Mouse (Mus musculus) G1E-ER4 (cell line): ENCODE results near the gene Ccnjl. TPM values are rescaled to one million over a fixed set of nuclear protein-coding genes. Genes with fewer than 3 reads are reported as not detected.

Experiments used
- GATA1 ChIP-seq: IDR thresholded peaks from one replicate; pipeline ENCODE4 v1.8.0; 2012; ENCODE audit warnings: low read length, inconsistent platforms
- polyA plus RNA-seq: library from polyadenylated mRNA; stranded (reverse); fragments of >175 nt; gene quantifications from 2 replicates; pipeline ENCODE4 v1.2.3, GENCODE M21; 2012

Gene Ccnjl
- polyA plus RNA-seq, 1 experiment: not detected

DNA sequence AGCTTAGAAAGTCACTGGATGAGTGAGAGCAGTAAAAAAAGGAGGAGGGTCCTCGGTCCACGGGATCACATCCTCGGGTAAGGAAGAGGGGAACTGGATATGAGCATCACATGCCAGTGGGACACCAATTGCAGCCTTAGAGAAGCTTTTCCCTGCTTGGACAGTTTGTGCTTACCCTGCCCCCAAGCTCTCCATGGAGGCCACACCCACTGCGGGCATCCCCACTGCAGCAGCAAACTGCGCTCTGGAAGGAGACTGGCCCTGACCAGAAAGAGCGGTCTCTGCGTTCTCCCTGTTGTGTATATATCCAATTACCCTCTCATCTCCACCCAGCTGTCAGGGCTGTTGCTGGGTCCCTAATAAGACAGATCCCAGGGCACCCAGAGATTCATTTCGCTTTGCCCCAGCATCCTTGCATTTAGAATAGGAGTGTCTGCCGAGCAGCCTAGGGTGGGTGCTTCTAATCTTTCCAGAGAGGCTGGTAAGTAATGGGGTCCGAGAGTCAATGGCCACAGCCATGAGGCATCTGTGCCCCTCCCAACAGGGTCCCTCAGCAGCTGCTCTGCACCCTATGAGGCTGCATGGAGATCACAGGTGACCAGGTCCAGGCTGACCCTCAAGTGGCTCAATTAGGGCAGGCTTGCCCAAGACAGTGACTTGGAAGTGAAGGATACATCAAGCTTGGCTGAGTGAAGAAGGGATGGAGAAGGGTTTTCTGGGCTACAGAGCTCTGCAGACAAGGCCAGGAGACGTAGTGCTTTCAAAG, 49.3 kb downstream of the Ccnjl start:
- no peak for TF ChIP-seq GATA1

GRCm38 (mm10) chr11:43585211-43586005, 56.8 kb downstream of the Ccnjl start:
- TF ChIP-seq GATA1: no peak

DNA sequence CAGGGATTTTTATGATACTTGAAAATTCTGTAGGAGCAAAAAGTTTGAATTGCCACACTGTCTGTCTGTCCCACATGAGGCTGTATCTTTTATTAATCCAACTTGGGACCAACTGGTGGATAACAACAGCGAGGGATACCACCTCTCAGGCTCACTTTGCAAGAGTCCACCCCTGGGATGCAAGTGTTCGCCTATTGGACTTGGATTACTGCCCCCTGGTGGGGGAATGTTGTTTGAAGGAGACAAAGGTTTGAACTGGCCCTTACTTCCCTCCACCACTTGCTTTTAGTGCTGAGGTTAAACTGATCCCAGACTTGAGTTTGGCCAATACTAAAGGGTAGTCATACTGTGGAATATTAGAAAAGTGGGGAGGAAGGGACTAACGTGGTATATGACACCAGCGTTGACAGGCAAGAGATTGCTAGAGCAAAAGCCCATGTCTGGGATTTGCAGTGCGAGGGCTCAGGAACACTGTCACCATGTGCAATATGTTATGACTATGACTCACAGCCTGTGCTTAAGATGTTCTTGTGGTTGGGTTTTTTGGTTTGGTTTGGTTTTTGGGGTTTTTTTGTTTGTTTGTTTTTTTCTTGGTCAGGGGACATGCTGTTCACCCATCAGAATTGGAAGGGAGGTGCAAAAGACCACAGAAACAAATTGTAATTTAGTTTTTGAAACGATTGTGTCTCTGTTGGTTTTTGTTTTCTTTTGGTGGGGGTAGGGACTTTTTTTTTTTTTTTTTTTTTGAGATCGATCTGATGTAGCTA, 57.9 kb downstream of the Ccnjl start, which contains the start of gene 4933415A04Rik:
4933415A04Rik (plus strand) TSS at position 717 of the 767 bp plus-strand sequence.
- no peak for TF ChIP-seq GATA1

- no peak for TF ChIP-seq GATA1
Measured at GRCm38 (mm10) chr11:43589530-43590072, 61.0 kb downstream of the Ccnjl start.

GRCm38 (mm10) chr11:43601440-43601839, 72.9 kb downstream of the Ccnjl start, which contains the start of gene Fabp6:
Fabp6 (minus strand) TSS chr11:43601540.
- no peak for TF ChIP-seq GATA1

DNA sequence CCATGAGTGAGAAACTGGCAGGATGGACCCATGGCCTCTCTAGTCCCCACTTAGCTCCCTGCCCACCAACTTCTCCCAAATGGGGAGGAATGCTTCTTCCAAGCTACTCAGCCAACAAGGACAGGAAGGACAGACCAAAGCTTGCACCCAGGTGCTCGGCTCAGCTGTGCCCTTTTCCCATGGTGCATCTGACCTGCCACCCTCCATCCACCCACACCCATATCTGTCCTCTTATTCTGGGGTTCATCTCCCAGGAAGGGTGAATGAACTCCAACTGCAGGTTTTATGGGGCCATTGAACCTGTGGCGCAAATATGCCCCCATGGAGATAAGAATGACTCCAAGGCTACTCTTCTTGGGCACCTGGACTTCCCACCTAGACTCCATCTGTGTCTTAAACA, 75.6 kb downstream of the Ccnjl start:
- no peak for TF ChIP-seq GATA1

GRCm38 (mm10) chr11:43604891-43605290, 76.3 kb downstream of the Ccnjl start:
- TF ChIP-seq GATA1: no peak

GRCm38 (mm10) chr11:43605859-43606258, 77.3 kb downstream of the Ccnjl start:
- no peak for TF ChIP-seq GATA1

- no peak for TF ChIP-seq GATA1
Measured at GRCm38 (mm10) chr11:43608440-43608839, 79.9 kb downstream of the Ccnjl start.

DNA sequence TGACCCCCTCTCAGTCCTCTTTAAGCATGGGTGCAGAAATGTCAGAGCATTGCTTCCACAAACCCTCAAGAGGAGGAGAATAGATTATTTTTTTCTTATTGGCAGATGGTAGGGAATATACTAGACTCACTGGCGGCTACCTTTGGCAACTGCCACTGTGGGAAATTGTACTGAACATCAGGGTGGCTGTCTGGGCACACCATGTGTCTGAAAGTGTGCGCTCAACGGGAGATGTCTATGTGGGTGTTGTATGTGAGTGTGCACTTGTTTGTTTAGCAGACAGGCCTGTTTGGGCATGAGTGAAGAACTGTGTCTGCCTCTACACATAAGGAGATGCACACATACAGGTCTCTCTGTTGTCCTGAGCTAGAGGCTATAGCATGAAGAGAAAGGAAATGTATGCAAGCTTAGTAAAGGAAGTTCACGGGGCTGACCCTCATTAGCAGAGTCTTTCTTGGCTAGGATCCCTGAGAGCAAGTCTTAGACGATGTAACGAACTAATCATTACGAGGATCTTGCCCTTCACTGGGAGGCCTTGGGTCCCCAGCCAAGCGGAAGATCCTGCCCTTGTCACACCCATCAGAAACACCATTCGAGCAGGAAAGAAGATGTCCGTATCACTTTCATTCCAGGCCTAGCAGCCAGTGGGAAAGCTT, 81.5 kb downstream of the Ccnjl start:
- TF ChIP-seq GATA1: no peak

DNA sequence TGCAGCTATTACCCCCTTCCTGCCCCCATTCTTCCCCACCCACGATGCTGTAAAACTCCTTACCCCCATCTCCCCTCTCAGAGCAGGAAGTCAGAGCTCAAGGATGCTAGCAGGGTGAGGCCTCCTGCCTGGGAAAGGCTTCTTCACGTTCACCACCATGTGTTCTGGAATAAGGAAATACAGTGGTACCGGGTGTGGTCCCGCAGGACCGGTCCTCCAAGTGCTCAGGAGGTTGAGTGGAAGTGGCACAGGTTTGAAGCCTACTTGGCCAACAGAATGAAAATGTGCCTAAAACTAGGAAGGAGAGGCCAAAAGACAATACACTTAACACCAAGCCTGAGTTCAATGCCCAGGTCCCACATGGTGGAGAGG, 82.1 kb downstream of the Ccnjl start:
- no peak for TF ChIP-seq GATA1

GRCm38 (mm10) chr11:43612834-43613488, 84.4 kb downstream of the Ccnjl start:
- TF ChIP-seq GATA1: no peak

GRCm38 (mm10) chr11:43617924-43618323, 89.3 kb downstream of the Ccnjl start:
- no peak for TF ChIP-seq GATA1

DNA sequence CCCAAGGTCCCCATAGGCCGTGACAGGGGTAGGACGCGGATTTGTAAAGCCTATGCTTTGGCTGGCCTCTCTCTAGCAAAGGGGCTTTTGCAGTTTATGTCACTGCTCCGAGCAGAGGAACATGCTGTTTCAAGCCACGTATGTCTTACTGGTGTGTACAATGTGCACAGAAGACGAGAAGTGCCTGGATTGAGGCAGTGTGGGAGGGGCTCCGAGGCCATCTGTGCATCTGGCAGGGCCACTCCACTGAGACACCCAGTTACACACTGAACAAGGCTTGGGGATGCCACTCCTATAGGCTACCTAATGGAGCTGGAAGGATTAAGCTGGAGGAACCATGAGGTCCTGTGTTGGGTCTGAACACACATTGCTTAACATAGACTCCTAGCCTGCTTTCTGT, 89.8 kb downstream of the Ccnjl start:
- no peak for TF ChIP-seq GATA1
